Mouse (Mus musculus): Measurements from ENCODE around the gene Galnt18. TPM values are rescaled to one million over a fixed set of nuclear protein-coding genes. Genes with fewer than 3 reads are reported as not detected.

Gene Galnt18
- polyA plus RNA-seq, 1 experiment = not detected

DNA sequence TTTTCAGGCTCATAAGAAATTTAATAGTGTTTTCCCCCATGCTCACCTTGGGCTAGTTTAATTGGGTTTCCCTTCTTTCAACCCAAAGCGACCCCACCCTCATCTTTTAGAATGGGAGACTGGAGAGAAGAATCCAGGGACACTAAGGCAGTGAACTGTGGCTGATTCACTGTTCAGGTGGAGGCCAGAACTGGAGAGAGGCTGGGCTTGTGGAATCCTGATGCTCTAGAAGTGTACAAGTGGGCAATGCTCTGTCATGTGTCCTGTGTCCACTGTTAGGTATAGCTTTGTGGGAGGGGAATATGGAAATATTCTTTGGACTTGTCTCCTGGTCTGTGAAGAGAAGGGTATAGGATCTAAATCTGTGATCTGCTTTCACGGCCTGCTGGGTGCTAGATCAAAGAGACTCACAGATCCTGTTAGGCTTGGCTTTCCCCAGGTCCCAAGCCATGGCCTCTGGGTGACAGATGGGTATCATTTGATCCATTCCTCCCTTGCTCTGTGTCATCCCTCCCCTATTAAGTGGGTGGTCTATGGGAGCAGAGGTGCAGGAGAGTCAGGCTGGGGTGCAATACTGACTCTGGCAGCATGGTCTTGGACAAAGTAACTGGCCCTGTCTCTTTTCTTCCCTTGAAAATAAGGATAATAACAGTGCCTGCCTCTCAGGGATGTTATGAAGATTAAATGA, 270.5 kb downstream of the Galnt18 start:
- H3K27ac ChIP-seq (ENCODE audit: insufficient read depth, low read depth, low read length) = no peak overlapping the region
- H3K4me1 ChIP-seq (ENCODE audit: control insufficient read depth, insufficient read depth, low read length) = no peaks in the 10 kb centered on the region
- no peak for TF ChIP-seq CTCF (IDR thresholded peaks at IDR 0.05; ENCODE audit: low read depth, low read length)
- TF ChIP-seq POLR2A (IDR thresholded peaks at IDR 0.05; ENCODE audit: borderline replicate concordance, low read depth, low read length) = no peak
- no peak overlapping the region for H3K4me3 ChIP-seq (ENCODE audit: insufficient read depth, low read length)

DNA sequence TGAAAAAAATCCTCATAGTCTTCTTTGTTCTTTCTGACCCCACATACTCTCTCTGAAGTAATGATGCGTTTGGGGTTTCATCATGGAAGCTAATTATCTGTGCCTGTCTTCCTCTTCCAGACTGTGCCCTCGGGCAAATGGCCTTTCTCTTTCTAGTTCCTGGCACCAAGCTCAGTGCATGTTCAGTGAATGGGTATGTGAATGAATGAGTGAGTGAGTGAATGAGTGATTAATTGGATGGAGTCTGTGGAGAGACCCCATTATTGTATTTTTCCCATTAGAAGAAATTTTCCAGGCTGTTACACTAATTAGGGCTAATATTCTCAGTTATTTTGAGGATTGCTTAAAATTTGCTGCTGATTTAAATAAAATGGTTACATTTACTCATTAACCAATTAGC, 279.2 kb downstream of the Galnt18 start:
- TF ChIP-seq CTCF (IDR thresholded peaks at IDR 0.05; ENCODE audit: low read depth, low read length) (no peak), POLR2A (IDR thresholded peaks at IDR 0.05; ENCODE audit: borderline replicate concordance, low read depth, low read length) (no peak)
- no peaks in the 10 kb centered on the region for H3K4me1 ChIP-seq (ENCODE audit: control insufficient read depth, insufficient read depth, low read length)
- H3K4me3 ChIP-seq (ENCODE audit: insufficient read depth, low read length) = no peak overlapping the region

DNA sequence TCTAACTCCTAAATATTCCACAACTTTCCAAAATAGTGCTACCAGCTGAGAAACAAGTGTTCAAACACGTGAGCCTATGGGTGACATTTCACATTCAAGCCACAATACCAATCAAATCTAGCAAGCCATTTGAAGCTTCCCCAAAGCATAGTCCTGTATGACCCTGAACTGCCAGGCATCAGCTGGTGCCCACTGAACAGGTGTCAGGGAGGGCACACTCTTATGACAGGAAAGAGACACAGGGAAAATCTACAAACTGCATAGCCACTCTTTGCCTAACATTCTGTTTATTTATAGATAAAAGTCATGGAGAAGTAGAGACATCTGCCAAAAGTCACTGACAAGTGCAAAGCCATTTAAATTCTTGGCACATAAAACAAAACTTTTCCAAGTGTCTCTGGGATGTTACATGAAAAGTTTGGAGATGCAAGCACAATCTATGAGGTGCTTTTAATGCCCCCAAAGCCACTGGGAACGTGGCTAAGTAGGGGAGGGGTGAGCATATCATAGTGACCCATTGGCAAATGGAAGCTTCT, 280.5 kb downstream of the Galnt18 start:
- Histone ChIP-seq H3K4me1 (ENCODE audit: control insufficient read depth, insufficient read depth, low read length) (no peaks in the 10 kb centered on the region), H3K27ac (ENCODE audit: insufficient read depth, low read depth, low read length) (no peak overlapping the region), H3K4me3 (ENCODE audit: insufficient read depth, low read length) (no peak overlapping the region)
- TF ChIP-seq POLR2A (IDR thresholded peaks at IDR 0.05; ENCODE audit: borderline replicate concordance, low read depth, low read length) (no peak), CTCF (IDR thresholded peaks at IDR 0.05; ENCODE audit: low read depth, low read length) (no peak)

More for the DNA sequence above, 279.2 kb downstream of the Galnt18 start:
- no peak overlapping the region for H3K27ac ChIP-seq (ENCODE audit: insufficient read depth, low read depth, low read length)

DNA sequence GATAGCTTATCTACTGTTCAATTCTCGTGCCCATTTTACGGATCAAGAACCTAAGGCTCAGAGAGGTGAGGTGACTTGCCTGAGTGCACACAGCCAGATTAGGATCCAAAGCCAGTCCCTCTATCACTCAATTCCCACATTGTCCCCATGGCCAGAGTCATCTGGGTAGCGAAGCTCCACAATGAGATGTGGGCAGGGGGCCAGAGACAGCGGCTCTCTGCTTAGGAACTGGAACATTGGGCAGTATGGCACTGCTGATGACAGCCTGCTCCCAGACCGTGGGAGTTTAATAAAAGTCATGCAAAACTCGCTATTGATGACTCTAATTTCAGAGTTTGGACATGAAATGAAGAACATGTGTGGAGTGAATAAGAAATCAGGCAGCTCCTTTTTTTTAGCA, 282.6 kb downstream of the Galnt18 start:
- H3K4me1 ChIP-seq (ENCODE audit: control insufficient read depth, insufficient read depth, low read length) = no peaks in the 10 kb centered on the region
- TF ChIP-seq CTCF (IDR thresholded peaks at IDR 0.05; ENCODE audit: low read depth, low read length) (no peak), POLR2A (IDR thresholded peaks at IDR 0.05; ENCODE audit: borderline replicate concordance, low read depth, low read length) (no peak)

DNA sequence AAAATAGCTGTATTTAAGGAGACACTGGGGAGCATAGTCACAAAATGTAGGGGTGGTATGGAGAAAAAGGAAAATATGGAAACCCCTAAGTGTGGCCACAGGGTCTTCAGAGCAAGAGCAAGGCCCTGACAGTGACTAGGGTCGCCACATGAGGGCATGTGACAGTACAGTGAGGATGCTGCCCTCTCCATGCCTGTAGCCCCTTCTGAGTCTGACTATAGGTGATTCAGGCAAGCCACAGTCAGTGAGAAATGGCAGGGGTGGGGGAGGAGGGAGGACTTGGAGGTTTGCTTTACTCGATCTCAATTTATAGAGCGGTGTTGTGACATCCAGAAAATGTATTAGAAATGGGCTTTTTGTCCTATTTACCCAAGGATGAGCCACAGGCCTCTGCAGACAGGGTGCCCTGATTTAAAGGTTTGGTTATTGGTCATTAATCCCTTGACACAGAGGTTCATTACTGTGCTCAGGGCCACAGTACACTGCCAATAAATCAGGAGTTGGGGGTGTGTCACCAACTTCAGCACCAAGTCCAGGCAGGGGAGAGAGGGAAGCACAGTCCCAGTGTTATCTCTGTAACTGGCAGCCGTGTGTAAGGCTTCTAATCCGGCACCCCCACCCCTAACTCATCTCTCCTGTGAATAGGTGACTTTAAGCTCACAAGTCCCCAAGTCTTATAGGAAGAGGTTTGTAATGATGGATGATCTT, 287.4 kb downstream of the Galnt18 start:
- Histone ChIP-seq H3K4me1 (ENCODE audit: control insufficient read depth, insufficient read depth, low read length) (no peaks in the 10 kb centered on the region), H3K27ac (ENCODE audit: insufficient read depth, low read depth, low read length) (no peak overlapping the region), H3K4me3 (ENCODE audit: insufficient read depth, low read length) (no peak overlapping the region)
- TF ChIP-seq POLR2A (IDR thresholded peaks at IDR 0.05; ENCODE audit: borderline replicate concordance, low read depth, low read length) (no peak), CTCF (IDR thresholded peaks at IDR 0.05; ENCODE audit: low read depth, low read length) (no peak)

More for the DNA sequence above, 282.6 kb downstream of the Galnt18 start:
- Histone ChIP-seq H3K4me3 (ENCODE audit: insufficient read depth, low read length) (no peak overlapping the region), H3K27ac (ENCODE audit: insufficient read depth, low read depth, low read length) (no peak overlapping the region)

DNA sequence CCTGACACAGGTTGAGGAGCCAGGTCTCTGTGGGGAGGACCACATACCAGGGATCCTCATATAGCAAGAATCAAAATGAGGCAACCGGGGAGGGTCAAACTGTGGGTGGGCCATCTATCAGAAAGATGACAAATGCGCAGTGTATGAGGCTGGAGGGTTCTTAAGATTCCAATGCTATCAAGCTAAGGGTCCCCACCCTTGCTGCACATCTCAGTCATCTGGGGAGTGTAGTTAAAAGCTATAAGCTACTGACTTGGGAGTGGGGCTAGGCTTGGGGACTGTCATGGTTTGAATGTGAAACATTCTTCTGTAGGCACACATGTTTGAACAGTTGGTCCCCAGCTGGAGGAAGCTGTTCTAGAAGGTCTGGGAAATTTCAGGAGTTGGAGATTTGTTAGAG, 288.2 kb downstream of the Galnt18 start:
- Histone ChIP-seq H3K27ac (ENCODE audit: insufficient read depth, low read depth, low read length) (no peak overlapping the region), H3K4me1 (ENCODE audit: control insufficient read depth, insufficient read depth, low read length) (no peaks in the 10 kb centered on the region), H3K4me3 (ENCODE audit: insufficient read depth, low read length) (no peak overlapping the region)
- TF ChIP-seq POLR2A (IDR thresholded peaks at IDR 0.05; ENCODE audit: borderline replicate concordance, low read depth, low read length) (no peak), CTCF (IDR thresholded peaks at IDR 0.05; ENCODE audit: low read depth, low read length) (no peak)

DNA sequence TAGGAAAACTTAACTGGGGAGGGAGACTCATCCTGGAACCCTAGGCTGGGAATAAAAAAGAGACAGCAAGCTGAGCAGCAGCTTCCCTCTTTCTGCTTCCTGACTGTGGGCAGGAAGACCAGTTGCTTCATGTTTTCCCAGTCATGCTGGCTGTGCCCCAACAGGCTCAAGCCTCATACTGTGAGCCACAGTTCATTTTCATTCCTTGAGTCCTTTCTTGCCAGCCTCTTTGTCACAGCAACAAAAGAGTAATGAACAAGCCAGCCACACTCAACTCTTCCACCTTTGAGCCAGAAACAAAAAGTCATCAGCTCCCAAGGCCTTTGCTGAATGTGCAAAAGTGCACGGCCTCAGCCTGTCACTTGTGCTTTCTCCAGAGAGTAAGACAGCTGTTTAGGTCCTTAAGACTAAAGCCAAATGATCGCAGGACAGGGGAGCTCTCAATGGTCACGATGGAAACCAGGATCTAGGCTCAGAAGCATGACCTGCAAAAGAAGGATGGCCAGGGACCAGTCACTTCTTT, 292.9 kb downstream of the Galnt18 start:
- H3K27ac ChIP-seq (ENCODE audit: insufficient read depth, low read depth, low read length) = no peak overlapping the region
- TF ChIP-seq POLR2A (IDR thresholded peaks at IDR 0.05; ENCODE audit: borderline replicate concordance, low read depth, low read length) (no peak), CTCF (IDR thresholded peaks at IDR 0.05; ENCODE audit: low read depth, low read length) (no peak)
- no peaks in the 10 kb centered on the region for H3K4me1 ChIP-seq (ENCODE audit: control insufficient read depth, insufficient read depth, low read length)
- H3K4me3 ChIP-seq (ENCODE audit: insufficient read depth, low read length) = no peak overlapping the region

DNA sequence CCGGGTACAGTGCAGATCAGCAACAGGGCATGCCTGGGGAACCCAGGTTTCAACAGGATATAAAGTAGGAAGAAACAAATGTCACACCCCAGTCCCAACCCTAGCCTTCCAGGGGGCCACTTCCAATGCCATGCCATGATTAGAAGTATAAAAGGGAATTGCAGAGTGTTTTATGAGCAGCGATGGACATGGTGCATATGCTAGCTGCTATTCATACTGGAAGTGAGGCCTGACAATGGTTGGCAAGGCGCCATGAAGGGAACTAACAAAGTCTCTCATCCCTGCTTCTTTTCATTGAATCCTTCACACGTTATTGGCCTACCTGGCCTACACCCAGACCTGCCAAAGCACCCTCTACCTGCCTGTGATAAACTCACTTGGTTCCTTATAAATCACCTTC, 295.9 kb downstream of the Galnt18 start:
- no peak overlapping the region for H3K4me3 ChIP-seq (ENCODE audit: insufficient read depth, low read length)
- H3K4me1 ChIP-seq (ENCODE audit: control insufficient read depth, insufficient read depth, low read length) = no peaks in the 10 kb centered on the region
- TF ChIP-seq CTCF (IDR thresholded peaks at IDR 0.05; ENCODE audit: low read depth, low read length) (no peak), POLR2A (IDR thresholded peaks at IDR 0.05; ENCODE audit: borderline replicate concordance, low read depth, low read length) (no peak)
- no peak overlapping the region for H3K27ac ChIP-seq (ENCODE audit: insufficient read depth, low read depth, low read length)

DNA sequence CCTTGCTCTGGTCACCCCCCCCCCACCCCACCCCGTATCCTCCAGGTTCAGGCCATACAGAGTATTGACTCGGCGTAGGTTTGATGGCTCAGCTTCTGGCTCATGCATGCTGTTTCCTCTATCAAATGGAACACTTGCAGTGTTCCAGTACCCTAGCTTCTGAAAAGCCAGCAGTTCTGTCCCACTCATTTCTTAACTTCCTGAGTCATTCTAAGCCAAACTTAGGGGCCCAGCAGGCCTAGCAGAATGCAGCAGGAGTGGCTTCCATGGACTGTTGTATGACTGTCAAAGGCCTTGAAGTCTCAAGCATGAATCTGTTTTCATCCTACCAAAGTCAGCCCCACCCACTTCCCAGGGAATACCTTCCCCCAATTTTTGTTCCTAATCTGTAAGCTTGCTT, 296.5 kb downstream of the Galnt18 start:
- H3K27ac ChIP-seq (ENCODE audit: insufficient read depth, low read depth, low read length) = no peak overlapping the region
- no peak overlapping the region for H3K4me3 ChIP-seq (ENCODE audit: insufficient read depth, low read length)
- H3K4me1 ChIP-seq (ENCODE audit: control insufficient read depth, insufficient read depth, low read length) = no peaks in the 10 kb centered on the region
- TF ChIP-seq CTCF (IDR thresholded peaks at IDR 0.05; ENCODE audit: low read depth, low read length) = no peak
- TF ChIP-seq POLR2A (IDR thresholded peaks at IDR 0.05; ENCODE audit: borderline replicate concordance, low read depth, low read length) = no peak

DNA sequence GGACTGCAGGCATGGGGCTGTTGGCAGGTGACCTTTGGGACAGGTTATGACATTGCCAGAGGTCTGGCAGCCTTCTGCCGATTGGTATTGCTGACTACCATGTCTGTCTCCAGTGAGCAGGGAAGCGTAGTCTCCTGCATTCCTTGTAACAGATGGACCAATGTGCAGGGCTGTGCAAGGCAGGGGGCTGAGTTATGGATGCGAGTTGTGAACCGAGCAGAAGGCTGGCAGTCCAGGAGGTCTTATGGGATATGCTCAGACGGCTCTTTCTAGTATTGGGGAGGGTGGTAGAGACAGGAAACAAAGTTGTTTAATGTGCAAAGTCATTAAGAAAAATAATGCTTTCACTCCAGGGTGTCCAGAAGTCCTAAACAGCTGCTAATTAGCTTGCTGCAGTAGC, 312.1 kb downstream of the Galnt18 start:
- Histone ChIP-seq H3K4me1 (ENCODE audit: control insufficient read depth, insufficient read depth, low read length) (no peaks in the 10 kb centered on the region), H3K4me3 (ENCODE audit: insufficient read depth, low read length) (no peak overlapping the region), H3K27ac (ENCODE audit: insufficient read depth, low read depth, low read length) (no peak overlapping the region)
- TF ChIP-seq CTCF (IDR thresholded peaks at IDR 0.05; ENCODE audit: low read depth, low read length) = no peak
- no peak for TF ChIP-seq POLR2A (IDR thresholded peaks at IDR 0.05; ENCODE audit: borderline replicate concordance, low read depth, low read length)
